Mouse (Mus musculus): ENCODE measurements around the gene Rnf150. TPM values are rescaled to one million over a fixed set of nuclear protein-coding genes. Genes with fewer than 3 reads are reported as not detected.

Gene Rnf150
- polyA plus RNA-seq, 1 experiment = 1.4 TPM

- no peaks in the 10 kb centered on the region for H3K4me1 ChIP-seq (ENCODE audit: control insufficient read depth, insufficient read depth, low read length)
- no peak overlapping the region for H3K27ac ChIP-seq (ENCODE audit: control insufficient read depth, insufficient read depth, low read depth, low read length, poor library complexity)
- TF ChIP-seq POLR2A (IDR thresholded peaks at IDR 0.05; ENCODE audit: borderline replicate concordance, control insufficient read depth, low read depth, low read length) (no peak), CTCF (IDR thresholded peaks at IDR 0.05; ENCODE audit: control insufficient read depth, insufficient read depth, low read length) (no peak)
- 86% methylated on average over 2 of the region's 2 CpGs for WGBS
- H3K4me3 ChIP-seq (replicated peaks; ENCODE audit: control insufficient read depth, low read depth, low read length) = no peak overlapping the region
Measured at GRCm38 (mm10) chr8:82896796-82897195, 33.6 kb downstream of the Rnf150 start.

- Histone ChIP-seq H3K4me1 (ENCODE audit: control insufficient read depth, insufficient read depth, low read length) (no peaks in the 10 kb centered on the region), H3K4me3 (replicated peaks; ENCODE audit: control insufficient read depth, low read depth, low read length) (no peak overlapping the region), H3K27ac (ENCODE audit: control insufficient read depth, insufficient read depth, low read depth, low read length, poor library complexity) (no peak overlapping the region)
- TF ChIP-seq CTCF (IDR thresholded peaks at IDR 0.05; ENCODE audit: control insufficient read depth, insufficient read depth, low read length) (no peak), POLR2A (IDR thresholded peaks at IDR 0.05; ENCODE audit: borderline replicate concordance, control insufficient read depth, low read depth, low read length) (no peak)
- WGBS = 86% methylated on average over 3 of the region's 3 CpGs
Measured at GRCm38 (mm10) chr8:82897628-82898458, 34.7 kb downstream of the Rnf150 start.

- Histone ChIP-seq H3K4me3 (replicated peaks; ENCODE audit: control insufficient read depth, low read depth, low read length) (no peak overlapping the region), H3K4me1 (ENCODE audit: control insufficient read depth, insufficient read depth, low read length) (no peaks in the 10 kb centered on the region; the same call in 1 of the 2 replicates), H3K27ac (ENCODE audit: control insufficient read depth, insufficient read depth, low read depth, low read length, poor library complexity) (no peak overlapping the region)
- no peak for TF ChIP-seq POLR2A (IDR thresholded peaks at IDR 0.05; ENCODE audit: borderline replicate concordance, control insufficient read depth, low read depth, low read length)
- TF ChIP-seq CTCF (IDR thresholded peaks at IDR 0.05; ENCODE audit: control insufficient read depth, insufficient read depth, low read length) = no peak
- 89% methylated on average over 8 of the region's 8 CpGs for WGBS
Measured at GRCm38 (mm10) chr8:82898459-82898841, 35.3 kb downstream of the Rnf150 start.

GRCm38 (mm10) chr8:82900958-82901357 lies 37.8 kb downstream of the Rnf150 start:
- TF ChIP-seq POLR2A (IDR thresholded peaks at IDR 0.05; ENCODE audit: borderline replicate concordance, control insufficient read depth, low read depth, low read length) = no peak
- TF ChIP-seq CTCF (IDR thresholded peaks at IDR 0.05; ENCODE audit: control insufficient read depth, insufficient read depth, low read length) = no peak
- no peak overlapping the region for H3K27ac ChIP-seq (ENCODE audit: control insufficient read depth, insufficient read depth, low read depth, low read length, poor library complexity)
- no peak overlapping the region for H3K4me3 ChIP-seq (replicated peaks; ENCODE audit: control insufficient read depth, low read depth, low read length)
- 81% methylated on average over 4 of the region's 4 CpGs for WGBS
- H3K4me1 ChIP-seq (ENCODE audit: control insufficient read depth, insufficient read depth, low read length) = no peaks in the 10 kb centered on the region; the same call in 1 of the 2 replicates

- Histone ChIP-seq H3K4me3 (replicated peaks; ENCODE audit: control insufficient read depth, low read depth, low read length) (no peak overlapping the region), H3K4me1 (ENCODE audit: control insufficient read depth, insufficient read depth, low read length) (no peaks in the 10 kb centered on the region; the same call in 1 of the 2 replicates), H3K27ac (ENCODE audit: control insufficient read depth, insufficient read depth, low read depth, low read length, poor library complexity) (no peak overlapping the region)
- TF ChIP-seq CTCF (IDR thresholded peaks at IDR 0.05; ENCODE audit: control insufficient read depth, insufficient read depth, low read length) = no peak
- no peak for TF ChIP-seq POLR2A (IDR thresholded peaks at IDR 0.05; ENCODE audit: borderline replicate concordance, control insufficient read depth, low read depth, low read length)
- WGBS = 85% methylated on average over 12 of the region's 12 CpGs
Measured at GRCm38 (mm10) chr8:82901549-82902138, 38.5 kb downstream of the Rnf150 start.

GRCm38 (mm10) chr8:82903497-82903896 lies 40.3 kb downstream of the Rnf150 start:
- H3K27ac ChIP-seq (ENCODE audit: control insufficient read depth, insufficient read depth, low read depth, low read length, poor library complexity) = no peak overlapping the region
- no peak for TF ChIP-seq POLR2A (IDR thresholded peaks at IDR 0.05; ENCODE audit: borderline replicate concordance, control insufficient read depth, low read depth, low read length)
- TF ChIP-seq CTCF (IDR thresholded peaks at IDR 0.05; ENCODE audit: control insufficient read depth, insufficient read depth, low read length) = no peak
- 41% methylated on average over 3 of the region's 3 CpGs for WGBS

GRCm38 (mm10) chr8:82907271-82907670 lies 44.1 kb downstream of the Rnf150 start:
- TF ChIP-seq CTCF (IDR thresholded peaks at IDR 0.05; ENCODE audit: control insufficient read depth, insufficient read depth, low read length) (no peak), POLR2A (IDR thresholded peaks at IDR 0.05; ENCODE audit: borderline replicate concordance, control insufficient read depth, low read depth, low read length) (no peak)
- Histone ChIP-seq H3K27ac (ENCODE audit: control insufficient read depth, insufficient read depth, low read depth, low read length, poor library complexity) (no peak overlapping the region), H3K4me3 (replicated peaks; ENCODE audit: control insufficient read depth, low read depth, low read length) (no peak overlapping the region), H3K4me1 (ENCODE audit: control insufficient read depth, insufficient read depth, low read length) (no peaks in the 10 kb centered on the region; the same call in 1 of the 2 replicates)
- WGBS = 66% methylated on average over 3 of the region's 3 CpGs

More at GRCm38 (mm10) chr8:82903497-82903896, 40.3 kb downstream of the Rnf150 start:
- no peaks in the 10 kb centered on the region; the same call in 1 of the 2 replicates for H3K4me1 ChIP-seq (ENCODE audit: control insufficient read depth, insufficient read depth, low read length)
- H3K4me3 ChIP-seq (replicated peaks; ENCODE audit: control insufficient read depth, low read depth, low read length) = no peak overlapping the region

GRCm38 (mm10) chr8:82911436-82911835 lies 48.3 kb downstream of the Rnf150 start:
- H3K4me1 ChIP-seq (ENCODE audit: control insufficient read depth, insufficient read depth, low read length) = peaks cover 2% of the 10 kb centered on the region; the same call in 1 of the 2 replicates
- no peak for TF ChIP-seq CTCF (IDR thresholded peaks at IDR 0.05; ENCODE audit: control insufficient read depth, insufficient read depth, low read length)
- TF ChIP-seq POLR2A (IDR thresholded peaks at IDR 0.05; ENCODE audit: borderline replicate concordance, control insufficient read depth, low read depth, low read length) = no peak

More at GRCm38 (mm10) chr8:82911436-82911835, 48.3 kb downstream of the Rnf150 start:
- Histone ChIP-seq H3K4me3 (replicated peaks; ENCODE audit: control insufficient read depth, low read depth, low read length) (no peak overlapping the region), H3K27ac (ENCODE audit: control insufficient read depth, insufficient read depth, low read depth, low read length, poor library complexity) (no peak overlapping the region)
